Mouse (Mus musculus) heart, adult 2 months (tissue): Measurements from ENCODE around the gene Lonrf2.

Experiments used
- CTCF ChIP-seq: fragments of 200-600 bp; IDR thresholded peaks from 2 replicates; pipeline ENCODE4 v1.8.1; 2022; ENCODE audit warnings: antibody characterized with exemption, mild to moderate bottlenecking, moderate library complexity
- POLR2A ChIP-seq: fragments of 200-500 bp; IDR thresholded peaks from 2 replicates; pipeline ENCODE4 v1.6.1; 2011; ENCODE audit warnings: mild to moderate bottlenecking, low read depth, low read length, control low read depth; ENCODE audit not compliant: insufficient read depth

GRCm38 (mm10) chr1:38766661-38767572 is 69.6 kb downstream of the Lonrf2 start:
- no peak for TF ChIP-seq POLR2A
- no peak for TF ChIP-seq CTCF
